Mouse (Mus musculus) C2C12 (cell line): ENCODE data around the gene Uck2. TPM values are rescaled to one million over a fixed set of nuclear protein-coding genes. Genes with fewer than 3 reads are reported as not detected.

Experiments
- H3K27me3 ChIP-seq: one replicate; pipeline ENCODE4 v1.6.1; 2011; ENCODE audit not compliant: control insufficient read depth, insufficient read depth, insufficient read length
- H3K36me3 ChIP-seq: one replicate; pipeline ENCODE4 v1.6.1; 2011; ENCODE audit not compliant: control insufficient read depth, insufficient read depth
- H3K4me3 ChIP-seq: one replicate; pipeline ENCODE4 v1.5.1; 2011; ENCODE audit warnings: mild to moderate bottlenecking, control low read depth; ENCODE audit not compliant: poor library complexity, insufficient read depth, severe bottlenecking
- H3K79me2 ChIP-seq: one replicate; pipeline ENCODE4 v1.6.1; 2011; ENCODE audit not compliant: control insufficient read depth, insufficient read depth
- H3K79me3 ChIP-seq: one replicate; pipeline ENCODE4 v1.6.1; 2011; ENCODE audit warnings: low read depth, control low read depth
- H3ac ChIP-seq: one replicate; pipeline ENCODE3; 2011; ENCODE audit warnings: low read depth; ENCODE audit not compliant: control insufficient read depth, insufficient read length
- CEBPB ChIP-seq: IDR thresholded peaks from one replicate; pipeline ENCODE4 v1.6.1; 2011; ENCODE audit warnings: low read depth, mild to moderate bottlenecking, control low read depth, moderate library complexity
- CTCF ChIP-seq: IDR thresholded peaks from one replicate; pipeline ENCODE4 v1.5.1; 2011; ENCODE audit not compliant: control insufficient read depth, insufficient read depth, insufficient read length
- FOSL1 ChIP-seq: IDR thresholded peaks from one replicate; pipeline ENCODE4 v1.8.0; 2011; ENCODE audit warnings: mild to moderate bottlenecking, low read length; ENCODE audit not compliant: poor library complexity, insufficient read depth, severe bottlenecking
- MAX ChIP-seq: IDR thresholded peaks from one replicate; pipeline ENCODE4 v1.6.1; 2011; ENCODE audit warnings: mild to moderate bottlenecking, control low read depth
- MYOD1 ChIP-seq: IDR thresholded peaks from one replicate; pipeline ENCODE4 v1.6.1; 2011; ENCODE audit warnings: low read depth; ENCODE audit not compliant: control insufficient read depth, insufficient read length
- MYOG ChIP-seq: IDR thresholded peaks from one replicate; pipeline ENCODE4 v1.6.1; 2011; ENCODE audit not compliant: control insufficient read depth, insufficient read length; ENCODE audit errors: extremely low read depth
- USF1 ChIP-seq: IDR thresholded peaks from one replicate; pipeline ENCODE4 v1.6.1; 2011; ENCODE audit warnings: low read depth, mild to moderate bottlenecking, control low read depth, moderate library complexity
- polyA plus RNA-seq: library from polyadenylated mRNA; unstranded; fragments of >200 nt; fragmentation: generic; extraction: Trizol; gene quantifications from one replicate; pipeline ENCODE4 v1.2.1, GENCODE M21; 2012; ENCODE audit warnings: missing spikeins

Uck2 gene
- polyA plus RNA-seq, 1 experiment, result 104 TPM

- Histone ChIP-seq H3ac (no peak overlapping the region), H3K36me3 (peaks cover 11% of the 10 kb centered on the region), H3K27me3 (no peaks in the 10 kb centered on the region), H3K79me2 (peaks cover 100% of the 10 kb centered on the region), H3K79me3 (peaks cover 99% of the 10 kb centered on the region), H3K4me3 (no peak overlapping the region)
- TF ChIP-seq CEBPB (no peak), MYOG (no peak), CTCF (no peak), FOSL1 (no peak), MYOD1 (no peak), MAX (no peak), USF1 (no peak)
Measured at GRCm38 (mm10) chr1:167262489-167263041, 22.6 kb downstream of the Uck2 start.

DNA sequence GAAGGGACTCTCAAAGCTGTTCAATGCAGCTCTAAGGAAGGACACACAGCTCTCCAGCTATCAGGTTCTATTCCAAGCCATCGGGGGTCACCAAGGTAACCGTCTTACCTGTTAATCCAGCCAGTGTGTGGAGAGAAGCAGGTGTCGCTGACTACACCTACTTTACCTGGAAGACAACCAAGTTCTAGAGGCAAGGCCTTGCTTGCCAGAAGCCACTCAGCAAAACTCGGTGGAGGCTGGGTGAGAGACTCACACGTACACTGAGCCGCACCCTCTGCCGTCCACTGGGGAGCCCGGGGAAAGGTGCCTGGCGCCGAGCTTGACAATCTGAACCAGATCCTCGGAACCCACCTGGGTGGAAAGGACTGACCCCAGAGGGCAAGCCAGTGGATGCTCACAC lies 23.4 kb downstream of the Uck2 start:
- TF ChIP-seq MAX, result no peak
- no peak for TF ChIP-seq CEBPB
- no peak for TF ChIP-seq MYOD1
- TF ChIP-seq CTCF, result no peak
- TF ChIP-seq FOSL1, result no peak
- TF ChIP-seq USF1, result no peak
- TF ChIP-seq MYOG, result no peak

DNA sequence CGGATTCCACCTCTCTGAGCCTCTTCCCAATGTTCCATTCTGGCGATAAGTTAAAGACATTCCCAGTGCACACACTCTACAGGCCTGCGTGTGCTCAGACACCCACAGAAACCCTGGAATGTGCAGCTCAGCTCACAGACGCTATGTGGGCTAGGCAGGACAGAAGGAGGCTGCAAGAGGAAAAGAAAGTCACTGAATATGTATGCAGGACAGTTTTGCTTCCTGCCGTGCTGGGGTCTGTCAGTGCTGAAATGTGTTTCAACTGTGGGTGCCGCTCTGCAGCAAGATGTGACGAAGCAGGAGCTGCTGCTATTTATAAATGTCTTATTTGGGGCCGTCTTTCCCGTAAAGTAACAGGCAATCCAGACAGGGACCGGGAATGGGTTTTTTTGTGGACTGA lies 25.4 kb downstream of the Uck2 start:
- H3K79me2 ChIP-seq, result peaks cover 100% of the 10 kb centered on the region
- no peak overlapping the region for H3K4me3 ChIP-seq
- H3K27me3 ChIP-seq, result no peaks in the 10 kb centered on the region
- H3ac ChIP-seq, result no peak overlapping the region
- H3K79me3 ChIP-seq, result peaks cover 97% of the 10 kb centered on the region
- H3K36me3 ChIP-seq, result peaks cover 6% of the 10 kb centered on the region
- TF ChIP-seq FOSL1, result no peak
- no peak for TF ChIP-seq MYOD1
- TF ChIP-seq USF1, result no peak

More for the DNA sequence above, 23.4 kb downstream of the Uck2 start:
- Histone ChIP-seq H3K4me3 (no peak overlapping the region), H3K36me3 (peaks cover 11% of the 10 kb centered on the region), H3K27me3 (no peaks in the 10 kb centered on the region), H3K79me2 (peaks cover 100% of the 10 kb centered on the region), H3ac (no peak overlapping the region), H3K79me3 (peaks cover 99% of the 10 kb centered on the region)

- H3K4me3 ChIP-seq, result no peak overlapping the region
- TF ChIP-seq MYOD1 (no peak), CEBPB (no peak), FOSL1 (no peak), USF1 (no peak), MYOG (no peak), MAX (no peak), CTCF (no peak)
- no peak overlapping the region for H3ac ChIP-seq
- H3K79me3 ChIP-seq, result peaks cover 97% of the 10 kb centered on the region
- peaks cover 100% of the 10 kb centered on the region for H3K79me2 ChIP-seq
- H3K36me3 ChIP-seq, result peaks cover 3% of the 10 kb centered on the region
- no peaks in the 10 kb centered on the region for H3K27me3 ChIP-seq
Measured at GRCm38 (mm10) chr1:167256724-167257302, 28.3 kb downstream of the Uck2 start.

- TF ChIP-seq MYOG, result no peak
- Histone ChIP-seq H3ac (no peak overlapping the region), H3K4me3 (no peak overlapping the region), H3K79me3 (peaks cover 95% of the 10 kb centered on the region), H3K79me2 (peaks cover 100% of the 10 kb centered on the region), H3K27me3 (no peaks in the 10 kb centered on the region), H3K36me3 (peaks cover 3% of the 10 kb centered on the region)
Measured at GRCm38 (mm10) chr1:167253579-167253978, 31.5 kb downstream of the Uck2 start.

DNA sequence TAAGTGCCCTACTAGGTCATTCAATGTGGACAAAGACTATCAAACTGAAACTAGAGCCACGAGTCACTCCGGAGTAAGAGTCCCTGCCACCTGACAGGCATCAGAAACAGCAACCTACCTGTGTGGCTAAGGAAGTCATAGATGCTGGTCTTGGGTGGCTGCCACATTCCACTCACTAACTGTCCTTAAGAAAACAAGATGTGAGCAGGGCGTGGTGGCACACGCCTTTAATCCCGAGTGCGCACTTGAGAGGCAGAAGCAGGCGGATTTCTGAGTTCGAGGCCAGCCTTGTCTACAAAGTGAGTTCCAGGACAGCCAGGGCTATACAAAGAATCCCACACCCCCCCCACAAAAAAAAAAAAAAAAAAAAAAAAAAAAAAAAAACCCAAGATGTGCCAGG lies 35.2 kb downstream of the Uck2 start:
- no peak overlapping the region for H3K4me3 ChIP-seq
- no peaks in the 10 kb centered on the region for H3K27me3 ChIP-seq
- TF ChIP-seq FOSL1 (no peak), CTCF (no peak), MYOG (no peak), USF1 (no peak), MAX (no peak), CEBPB (no peak), MYOD1 (no peak)
- H3K79me2 ChIP-seq, result peaks cover 100% of the 10 kb centered on the region
- H3K36me3 ChIP-seq, result no peaks in the 10 kb centered on the region
- no peak overlapping the region for H3ac ChIP-seq
- H3K79me3 ChIP-seq, result peaks cover 95% of the 10 kb centered on the region
